Mouse (Mus musculus) liver, embryonic 12.5 days (tissue): Measurements from ENCODE around the gene Slc7a15. TPM values are rescaled to one million over a fixed set of nuclear protein-coding genes. Genes with fewer than 3 reads are reported as not detected.
"Not testable (repeated sequence)": the region's sequence is repeated elsewhere in the genome, so short reads cannot be mapped to it uniquely, and the experiment has no call there.

Experiments used
- ATAC-seq: fragments of 200-750 bp; cut with Nextera tagmentation; 2 replicates; pipeline ENCODE4 v1.8.0; 2017; ENCODE audit warnings: moderate number of reproducible peaks, mild to moderate bottlenecking, moderate library complexity
- H3K27ac ChIP-seq: fragments of 300-500 bp; sonication (generic); 2 replicates; pipeline ENCODE4 v1.5.1; 2016; ENCODE audit warnings: mild to moderate bottlenecking
- H3K27me3 ChIP-seq: fragments of 300-500 bp; sonication (generic); replicated peaks from 2 replicates; pipeline ENCODE4 v1.6.1; 2016; ENCODE audit warnings: mild to moderate bottlenecking, moderate library complexity
- H3K36me3 ChIP-seq: fragments of 300-500 bp; sonication (generic); 2 replicates; pipeline ENCODE4 v1.6.1; 2016; ENCODE audit warnings: mild to moderate bottlenecking, moderate library complexity
- H3K4me1 ChIP-seq: fragments of 300-500 bp; sonication (generic); 2 replicates; pipeline ENCODE4 v1.6.1; 2016
- H3K4me2 ChIP-seq: fragments of 300-500 bp; sonication (generic); 2 replicates; pipeline ENCODE4 v1.6.1; 2016; ENCODE audit warnings: mild to moderate bottlenecking, moderate library complexity
- H3K4me3 ChIP-seq: fragments of 300-500 bp; sonication (generic); 2 replicates; pipeline ENCODE4 v1.5.1; 2016; ENCODE audit warnings: mild to moderate bottlenecking, moderate library complexity
- H3K9ac ChIP-seq: fragments of 300-500 bp; sonication (generic); 2 replicates; pipeline ENCODE4 v1.6.1; 2016; ENCODE audit warnings: mild to moderate bottlenecking, moderate library complexity
- H3K9me3 ChIP-seq: fragments of 300-500 bp; sonication (generic); replicated peaks from 2 replicates; pipeline ENCODE4 v1.6.1; 2016; ENCODE audit warnings: mild to moderate bottlenecking, moderate library complexity
- WGBS: fragments of 180-500 bp; shearing (Covaris S2); methylation state at CpG from one replicate; pipeline ENCODE4 v1.1.7; 2016; ENCODE audit not compliant: insufficient replicate concordance; 5-methylcytosine and 5-hydroxymethylcytosine counted together
- polyA plus RNA-seq: library from polyadenylated mRNA; unstranded; fragments of >200 nt; fragmentation: Nextera tagmentation; extraction: Ambion mirVana; gene quantifications from 2 replicates; pipeline ENCODE4 v1.2.1, GENCODE M21; 2016

Gene Slc7a15
- polyA plus RNA-seq, result not detected in 2 replicates

DNA sequence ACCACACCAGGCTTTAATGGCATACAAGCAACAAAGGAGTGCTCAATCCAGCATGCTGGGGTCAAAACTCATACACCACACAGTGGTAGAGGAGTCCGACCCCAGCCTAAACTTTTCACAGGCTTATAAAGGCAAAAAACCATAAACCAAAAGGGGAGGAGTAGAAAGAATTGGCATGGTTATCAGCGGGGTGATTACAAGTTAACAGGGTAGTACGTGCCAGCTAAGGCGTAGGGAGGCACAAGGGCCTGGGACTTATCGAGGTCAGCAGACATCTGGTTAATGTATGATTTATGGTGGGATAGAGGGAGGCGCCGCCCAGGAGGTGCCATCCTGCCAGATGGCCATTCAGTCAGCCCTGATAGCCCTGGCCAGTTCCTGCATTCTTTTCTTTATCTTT is at the start of gene Slc7a15:
Slc7a15 (minus strand) TSS at position 101 of the 400 bp plus-strand sequence.
- 84% methylated on average over 7 of the region's 7 CpGs for WGBS
- not testable (repeated sequence) for H3K36me3 ChIP-seq, ATAC-seq, H3K27me3 ChIP-seq, H3K4me3 ChIP-seq, H3K9ac ChIP-seq, H3K4me1 ChIP-seq, H3K4me2 ChIP-seq, H3K27ac ChIP-seq
- H3K9me3 ChIP-seq, result peaks cover 12% of the 10 kb centered on the region; the same call in 1 of the 2 replicates

GRCm38 (mm10) chr12:8648211-8648610 is 49.3 kb upstream of the Slc7a15 start:
- not testable (repeated sequence) for H3K36me3 ChIP-seq, H3K9ac ChIP-seq, H3K9me3 ChIP-seq, H3K27ac ChIP-seq, H3K4me3 ChIP-seq, H3K27me3 ChIP-seq
- ATAC-seq, result peak; percentile 78
- H3K4me2 ChIP-seq, result peak overlapping the region; percentile 12; the same call in 1 of the 2 replicates
- 30% methylated on average over 8 of the region's 8 CpGs for WGBS
- H3K4me1 ChIP-seq, result peaks cover 22% of the 10 kb centered on the region

- ATAC-seq, result no peak
- peaks cover 13% of the 10 kb centered on the region for H3K4me1 ChIP-seq
- H3K27ac ChIP-seq, result no peak overlapping the region; the same call in 1 of the 2 replicates
- H3K9ac ChIP-seq, result peak overlapping the region; percentile 88
- H3K36me3 ChIP-seq, result peaks cover 3% of the 10 kb centered on the region; the same call in 1 of the 2 replicates
- H3K9me3 ChIP-seq, result no peaks in the 10 kb centered on the region
- peak overlapping the region; percentile 89 for H3K4me3 ChIP-seq
- WGBS, result 13% methylated on average over 10 of the region's 10 CpGs
- no peaks in the 10 kb centered on the region for H3K27me3 ChIP-seq
- peak overlapping the region; percentile 75 for H3K4me2 ChIP-seq
Observed at GRCm38 (mm10) chr12:8641425-8641735, 42.5 kb upstream of the Slc7a15 start.

DNA sequence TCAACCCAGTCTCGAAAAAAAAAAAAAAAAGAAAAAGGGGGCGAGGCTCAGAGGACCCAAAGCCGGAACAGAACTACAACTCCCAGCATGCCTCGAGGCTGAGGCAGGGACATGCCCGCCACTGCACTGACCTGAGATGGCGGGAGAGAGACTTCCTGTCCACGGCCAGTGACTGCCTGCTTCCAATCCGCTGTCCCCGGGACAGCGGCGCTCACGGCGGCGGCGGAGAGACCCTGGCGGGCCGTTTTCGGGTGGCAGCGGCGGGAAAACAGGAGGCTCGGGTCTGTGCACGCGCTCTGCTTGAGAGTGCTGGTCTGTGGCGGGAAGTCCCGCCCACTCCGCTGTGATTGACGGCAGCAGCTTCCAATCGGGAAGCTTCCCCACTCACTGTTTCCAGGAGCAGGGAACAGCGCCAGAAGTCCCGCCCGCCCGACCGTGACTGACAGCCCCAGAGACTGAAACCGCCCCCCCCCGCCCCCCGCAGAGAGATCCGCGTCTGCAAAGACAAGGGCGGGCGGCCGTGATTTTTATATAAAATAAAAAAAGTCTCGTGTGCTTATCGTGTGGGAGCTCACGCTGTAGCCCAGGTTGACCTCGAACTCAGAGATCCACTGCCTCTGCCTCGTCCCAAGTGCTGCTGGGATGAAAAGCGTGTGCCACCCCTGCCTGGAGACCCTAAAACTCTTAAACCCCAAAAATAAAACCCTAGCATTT is 42.0 kb upstream of the Slc7a15 start:
- Histone ChIP-seq H3K9me3 (no peaks in the 10 kb centered on the region), H3K4me1 (peaks cover 13% of the 10 kb centered on the region), H3K4me2 (peak overlapping the region; percentile 75), H3K27ac (peak overlapping the region; percentile 89), H3K27me3 (no peaks in the 10 kb centered on the region), H3K36me3 (peaks cover 3% of the 10 kb centered on the region; the same call in 1 of the 2 replicates), H3K9ac (peak overlapping the region; percentile 88), H3K4me3 (peak overlapping the region; percentile 89)
- WGBS, result under 1% methylated on average over 46 of the region's 47 CpGs
- peak; percentile 95 for ATAC-seq

GRCm38 (mm10) chr12:8640186-8640585 is 41.3 kb upstream of the Slc7a15 start:
- H3K9ac ChIP-seq, result peak overlapping the region; percentile 61
- 5% methylated on average over 2 of the region's 2 CpGs for WGBS

GRCm38 (mm10) chr12:8638411-8639087 is 39.7 kb upstream of the Slc7a15 start:
- H3K36me3 ChIP-seq, H3K9ac ChIP-seq, H3K9me3 ChIP-seq, H3K27me3 ChIP-seq: not testable (repeated sequence)
- ATAC-seq, result peak; percentile 26
- Histone ChIP-seq H3K4me1 (peaks cover 13% of the 10 kb centered on the region), H3K4me3 (peak overlapping the region; percentile 7; the same call in 1 of the 2 replicates), H3K27ac (0 out of 2 replicates have a peak overlapping the region, but pooled peaks have one; percentile 10), H3K4me2 (peak overlapping the region; percentile 39)
- WGBS, result 62% methylated on average over 10 of the region's 10 CpGs

More at GRCm38 (mm10) chr12:8640186-8640585, 41.3 kb upstream of the Slc7a15 start:
- H3K4me1 ChIP-seq, result peaks cover 13% of the 10 kb centered on the region
- ATAC-seq, H3K9me3 ChIP-seq, H3K27me3 ChIP-seq, H3K36me3 ChIP-seq, H3K27ac ChIP-seq: not testable (repeated sequence)
- peak overlapping the region; percentile 75 for H3K4me2 ChIP-seq
- H3K4me3 ChIP-seq, result peak overlapping the region; percentile 89

- WGBS, result 72% methylated on average over 14 of the region's 14 CpGs
- H3K4me1 ChIP-seq, result peaks cover 13% of the 10 kb centered on the region
- no peak overlapping the region for H3K4me3 ChIP-seq
- H3K36me3 ChIP-seq, result peaks cover 3% of the 10 kb centered on the region; the same call in 1 of the 2 replicates
- H3K9ac ChIP-seq, result no peak overlapping the region
- H3K27me3 ChIP-seq, result no peaks in the 10 kb centered on the region
- ATAC-seq, result no peak
- H3K27ac ChIP-seq, result no peak overlapping the region
- no peaks in the 10 kb centered on the region for H3K9me3 ChIP-seq
- no peak overlapping the region for H3K4me2 ChIP-seq
Observed at GRCm38 (mm10) chr12:8636945-8637344, 38.1 kb upstream of the Slc7a15 start.

- Histone ChIP-seq H3K4me2 (no peak overlapping the region), H3K4me1 (peaks cover 11% of the 10 kb centered on the region), H3K9ac (no peak overlapping the region), H3K36me3 (peaks cover 3% of the 10 kb centered on the region; the same call in 1 of the 2 replicates), H3K9me3 (no peaks in the 10 kb centered on the region), H3K27me3 (no peaks in the 10 kb centered on the region), H3K4me3 (no peak overlapping the region), H3K27ac (no peak overlapping the region)
- 95% methylated on average over 4 of the region's 4 CpGs for WGBS
- ATAC-seq, result no peak
Observed at GRCm38 (mm10) chr12:8635546-8635945, 36.7 kb upstream of the Slc7a15 start.

- peaks cover 3% of the 10 kb centered on the region; the same call in 1 of the 2 replicates for H3K36me3 ChIP-seq
- ATAC-seq, result no peak
- no peak overlapping the region for H3K9ac ChIP-seq
- H3K4me3 ChIP-seq, result no peak overlapping the region
- 89% methylated on average over 1 of the region's 1 CpGs for WGBS
- peaks cover 5% of the 10 kb centered on the region for H3K4me1 ChIP-seq
- H3K27ac ChIP-seq, result no peak overlapping the region
- no peaks in the 10 kb centered on the region for H3K27me3 ChIP-seq
- no peak overlapping the region for H3K4me2 ChIP-seq
- no peaks in the 10 kb centered on the region for H3K9me3 ChIP-seq
Observed at GRCm38 (mm10) chr12:8634306-8634705, 35.4 kb upstream of the Slc7a15 start.

- no peak overlapping the region for H3K4me2 ChIP-seq
- H3K36me3 ChIP-seq, result peaks cover 3% of the 10 kb centered on the region; the same call in 1 of the 2 replicates
- H3K27me3 ChIP-seq, result no peaks in the 10 kb centered on the region
- no peak overlapping the region for H3K9ac ChIP-seq
- H3K27ac ChIP-seq, result no peak overlapping the region
- 81% methylated on average over 2 of the region's 2 CpGs for WGBS
- ATAC-seq, result no peak
- no peak overlapping the region for H3K4me3 ChIP-seq
- H3K4me1 ChIP-seq, result no peaks in the 10 kb centered on the region
- no peaks in the 10 kb centered on the region for H3K9me3 ChIP-seq
Observed at GRCm38 (mm10) chr12:8632737-8633365, 34.0 kb upstream of the Slc7a15 start.

- Histone ChIP-seq H3K9me3 (no peaks in the 10 kb centered on the region), H3K27ac (no peak overlapping the region), H3K4me3 (no peak overlapping the region), H3K4me1 (no peaks in the 10 kb centered on the region), H3K27me3 (no peaks in the 10 kb centered on the region), H3K36me3 (no peaks in the 10 kb centered on the region), H3K4me2 (no peak overlapping the region), H3K9ac (no peak overlapping the region)
- 87% methylated on average over 1 of the region's 1 CpGs for WGBS
- no peak for ATAC-seq
Observed at GRCm38 (mm10) chr12:8631691-8632090, 32.8 kb upstream of the Slc7a15 start.

DNA sequence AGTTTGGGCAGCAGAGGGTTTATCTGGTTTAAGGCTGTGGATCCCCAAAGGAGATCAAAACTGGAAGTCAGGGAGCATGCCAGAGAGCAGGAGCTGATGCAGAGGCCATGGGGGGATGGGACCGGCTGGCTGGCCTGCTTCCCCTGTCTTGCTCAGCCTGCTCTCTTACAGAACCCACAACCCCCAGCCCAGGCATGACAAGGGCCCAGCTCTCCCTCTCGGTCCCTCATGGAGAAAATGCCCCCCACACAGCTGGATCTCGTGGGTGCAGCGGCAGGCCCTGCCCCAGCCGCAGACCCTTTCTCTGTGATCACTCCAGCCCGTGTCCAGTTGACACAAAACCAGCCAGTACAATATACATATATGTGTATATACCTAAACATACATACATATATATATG is 30.7 kb upstream of the Slc7a15 start:
- WGBS, result 97% methylated on average over 6 of the region's 6 CpGs
- H3K36me3 ChIP-seq, result no peaks in the 10 kb centered on the region
- no peak overlapping the region for H3K4me3 ChIP-seq
- no peak for ATAC-seq
- H3K27me3 ChIP-seq, result no peaks in the 10 kb centered on the region
- no peak overlapping the region for H3K27ac ChIP-seq
- no peak overlapping the region for H3K4me2 ChIP-seq
- no peaks in the 10 kb centered on the region for H3K4me1 ChIP-seq
- no peaks in the 10 kb centered on the region for H3K9me3 ChIP-seq
- H3K9ac ChIP-seq, result no peak overlapping the region
